Mouse (Mus musculus) 416B (cell line): ENCODE measurements at regions not wholly inside any gene's neighbourhood (a gene's known extent, or its start where the extent isn't known, plus 50 kb on each side); places are given as distances from the start of the nearest gene placed in this dataset.
A peak's percentile ranks its signal among the peaks of the same experiment; 100 is the strongest.

Experiments
- DNase-seq: peaks from one replicate; pipeline ENCODE4 v3.0.0; 2011; ENCODE audit warnings: low read depth

DNA sequence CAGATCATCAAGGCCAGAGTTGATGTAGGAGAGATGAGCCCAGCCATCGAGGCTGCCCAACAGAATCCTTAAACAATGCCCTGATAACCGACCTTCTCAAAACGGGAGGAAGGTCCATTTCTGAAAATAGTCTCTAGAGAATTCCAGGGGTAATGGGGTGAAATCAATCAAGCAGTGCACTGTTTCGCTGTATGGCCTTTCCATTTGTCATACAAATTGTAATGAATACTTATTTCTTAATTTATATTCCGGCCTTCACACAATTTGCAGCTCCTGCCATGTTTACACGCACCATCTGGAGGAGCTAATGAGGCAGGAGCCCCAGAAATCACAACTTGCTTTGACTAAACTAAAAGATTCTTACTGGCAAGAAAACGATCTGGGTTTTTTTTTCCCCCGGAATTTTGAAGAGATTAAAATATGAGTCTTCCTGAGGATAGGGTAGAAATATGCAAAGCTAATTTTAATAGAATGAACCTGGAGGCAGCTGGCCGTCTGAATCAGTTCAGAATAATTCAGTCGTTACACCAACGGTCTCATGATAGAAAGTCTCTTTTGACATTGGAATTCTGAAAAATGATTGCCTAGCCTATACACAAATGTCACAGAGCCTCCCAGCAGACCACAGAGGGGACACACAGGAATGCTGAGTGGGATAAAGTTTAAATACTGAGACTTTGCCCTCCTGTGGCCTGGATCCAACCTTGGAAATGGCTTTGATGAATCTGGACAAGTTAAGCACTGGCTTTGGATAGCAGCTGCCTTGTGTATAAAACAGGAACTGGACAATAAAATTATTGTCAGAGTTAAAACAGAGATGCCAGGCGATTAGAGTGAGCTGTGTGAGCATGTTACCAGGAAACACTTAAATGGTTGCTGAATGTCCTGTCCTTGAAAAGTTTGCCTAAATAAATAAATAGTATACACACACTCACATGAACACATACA lies 115.0 kb upstream of the Frem1 start:
- DNase-seq, result no peak

DNA sequence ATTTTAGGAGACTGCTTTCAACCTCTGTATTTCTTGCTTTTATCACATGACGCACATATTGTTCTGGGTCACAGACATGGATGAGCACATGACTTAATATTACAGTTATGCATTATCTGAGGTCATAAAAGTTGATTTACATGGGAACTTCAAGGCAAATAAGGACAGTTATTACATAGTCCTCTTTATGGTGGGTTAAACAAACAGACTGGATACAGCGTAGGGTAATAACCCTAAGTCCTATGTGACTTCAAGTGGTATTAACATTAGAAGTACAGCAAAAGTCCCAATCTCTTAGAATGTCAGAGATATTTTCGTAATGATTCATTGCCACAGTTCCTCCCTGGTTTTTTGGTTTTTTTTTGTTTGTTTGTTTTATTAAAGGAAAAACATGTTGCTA lies 94.6 kb upstream of the Frem1 start:
- no peak for DNase-seq

DNA sequence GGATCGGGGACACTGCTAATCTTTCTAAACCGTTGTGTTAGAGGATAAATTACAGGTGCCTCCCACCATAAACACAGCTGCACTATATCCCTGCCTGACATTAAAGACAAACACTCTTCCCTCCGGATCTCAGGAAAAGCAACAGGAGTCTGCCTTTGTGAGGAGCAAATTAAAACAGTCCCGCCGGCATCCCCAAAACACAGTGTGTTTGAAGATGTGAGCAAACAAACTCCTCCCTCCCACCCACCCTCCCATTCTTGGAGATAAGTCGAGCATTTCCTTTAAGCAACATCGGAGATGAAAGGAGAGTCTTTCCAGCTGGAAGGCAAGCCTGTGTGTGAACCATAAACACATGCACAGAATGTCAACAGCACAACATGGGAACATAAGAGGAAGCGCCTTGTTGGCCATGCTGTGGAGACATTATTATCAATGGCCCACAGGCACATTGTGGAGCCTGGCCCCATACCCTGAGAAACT lies 93.6 kb upstream of the Frem1 start:
- DNase-seq, result no peak

DNA sequence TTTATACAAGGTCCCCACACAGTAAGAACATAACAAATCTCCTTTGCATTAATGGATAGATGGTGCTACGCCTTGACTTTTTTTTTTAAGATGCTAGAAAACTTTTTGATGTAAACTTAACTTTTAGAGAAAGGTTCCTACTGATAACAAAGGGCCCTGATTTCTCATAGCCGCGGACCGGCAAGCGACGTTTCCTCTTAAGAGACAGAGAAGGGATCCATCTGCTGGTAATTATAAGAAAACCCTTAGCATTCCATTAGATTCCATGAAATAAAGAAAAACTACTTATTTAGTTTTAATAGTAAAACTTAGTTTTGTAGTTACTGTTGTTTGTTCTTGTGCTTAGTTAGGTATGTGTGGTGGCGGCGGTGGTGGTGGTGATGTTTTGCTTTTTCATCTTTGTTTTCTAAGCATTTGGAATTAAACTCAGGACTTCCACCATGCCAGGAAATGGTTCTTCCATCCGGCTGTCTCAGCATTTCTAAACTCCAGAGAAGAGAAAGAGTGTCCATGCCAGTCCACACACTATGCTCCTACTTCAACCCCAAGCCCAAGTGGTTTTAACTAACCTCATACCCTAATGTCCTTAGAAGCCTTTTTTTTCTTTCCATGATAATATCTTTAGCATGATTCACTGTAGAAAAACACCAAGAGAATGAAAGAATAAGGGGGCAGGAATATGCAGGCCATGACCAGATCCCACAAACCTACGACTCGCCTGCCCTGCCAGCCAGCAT lies 92.8 kb upstream of the Frem1 start:
- no peak for DNase-seq

GRCm38 (mm10) chr4:83141736-83142135 lies 89.6 kb upstream of the Frem1 start:
- no peak for DNase-seq

GRCm38 (mm10) chr4:83122668-83123005 lies 70.5 kb upstream of the Frem1 start:
- DNase-seq, result no peak

- peak; percentile 11 for DNase-seq
These were observed 70.0 kb upstream of the Frem1 start for GRCm38 (mm10) chr4:83122003-83122667.

- no peak for DNase-seq
These were observed 56.5 kb upstream of the Frem1 start for GRCm38 (mm10) chr4:83108659-83108967.

GRCm38 (mm10) chr4:83107958-83108658 lies 56.0 kb upstream of the Frem1 start:
- no peak for DNase-seq

DNA sequence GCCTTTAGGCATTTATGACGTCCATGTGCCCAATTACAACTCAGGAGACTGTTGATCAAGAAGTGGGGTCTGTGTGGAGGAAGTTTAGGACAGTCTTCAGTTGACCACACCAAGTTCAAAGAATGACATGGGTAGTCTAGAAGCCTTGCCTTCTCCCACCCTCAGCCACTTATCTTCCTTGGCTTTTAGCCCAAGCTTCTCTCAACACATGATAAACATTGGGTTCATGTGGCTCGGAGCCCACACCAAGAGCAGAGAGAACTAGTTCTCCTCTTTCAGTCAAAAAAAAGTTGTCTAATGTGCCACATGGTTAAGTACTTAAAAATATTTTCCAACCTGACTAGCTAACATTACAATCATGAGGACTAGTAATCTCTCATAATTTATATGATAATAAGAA lies 55.0 kb upstream of the Frem1 start:
- DNase-seq, result no peak

DNA sequence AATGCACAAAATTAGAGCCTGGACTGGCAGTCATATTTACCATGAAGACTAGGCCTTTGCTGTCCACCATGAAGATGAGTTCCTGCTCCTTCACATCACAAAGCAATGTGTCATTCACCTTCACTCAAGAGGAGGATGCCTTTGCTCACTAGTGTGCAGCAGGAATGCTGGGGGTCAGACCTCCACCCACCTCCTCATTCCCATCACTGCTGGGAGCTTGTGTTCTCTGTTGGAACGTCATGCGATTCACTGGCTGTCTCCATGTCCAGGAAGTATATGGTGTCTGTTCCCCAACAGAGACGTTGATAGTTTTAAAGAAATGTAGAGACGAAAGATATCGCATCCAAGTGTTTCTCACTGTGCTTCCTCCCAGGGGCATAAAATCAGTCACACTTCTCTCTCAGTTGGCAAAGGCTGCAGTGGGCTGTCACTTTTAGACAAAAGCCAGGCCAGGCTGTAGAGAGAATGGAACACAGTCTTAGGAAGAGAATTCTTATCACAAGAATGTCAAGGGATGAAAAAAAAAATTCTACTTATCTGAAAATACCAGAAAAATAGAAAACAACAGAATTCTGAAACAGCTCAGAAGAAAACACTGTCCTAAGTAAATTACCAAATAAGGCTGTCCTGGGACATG lies 52.0 kb upstream of the Frem1 start:
- DNase-seq, result no peak

GRCm38 (mm10) chr4:83102893-83103292 lies 50.8 kb upstream of the Frem1 start:
- DNase-seq, result no peak

- DNase-seq, result no peak
These were observed 49.9 kb upstream of the Frem1 start for GRCm38 (mm10) chr4:83102022-83102421.
